Mouse (Mus musculus) heart, embryonic 15.5 days (tissue): Measurements from ENCODE around the gene Hapln2. TPM values are rescaled to one million over a fixed set of nuclear protein-coding genes. Genes with fewer than 3 reads are reported as not detected.
A peak's percentile ranks its signal among the peaks of the same experiment; 100 is the strongest.

ENCODE experiments used
- ATAC-seq: fragments of 200-750 bp; cut with Nextera tagmentation; replicated peaks from 2 replicates; pipeline ENCODE4 v1.8.0; 2017; ENCODE audit warnings: low read depth, moderate TSS enrichment; ENCODE audit not compliant: insufficient number of reproducible peaks, insufficient read depth, low FRiP score
- H3K27ac ChIP-seq: fragments of 300-500 bp; sonication (generic); 2 replicates; pipeline ENCODE4 v1.5.1; 2015; ENCODE audit warnings: mild to moderate bottlenecking, inconsistent platforms
- H3K27me3 ChIP-seq: fragments of 300-500 bp; sonication (generic); 2 replicates; pipeline ENCODE4 v1.6.1; 2015; ENCODE audit warnings: inconsistent platforms
- H3K36me3 ChIP-seq: fragments of 300-500 bp; sonication (generic); 2 replicates; pipeline ENCODE4 v1.6.1; 2015; ENCODE audit warnings: mild to moderate bottlenecking, inconsistent platforms
- H3K4me1 ChIP-seq: fragments of 300-500 bp; sonication (generic); replicated peaks from 2 replicates; pipeline ENCODE4 v1.6.1; 2015; ENCODE audit warnings: inconsistent platforms
- H3K4me2 ChIP-seq: fragments of 300-500 bp; sonication (generic); 2 replicates; pipeline ENCODE4 v1.6.1; 2015; ENCODE audit warnings: inconsistent platforms, mild to moderate bottlenecking, moderate library complexity
- H3K4me3 ChIP-seq: fragments of 300-500 bp; sonication (generic); 2 replicates; pipeline ENCODE4 v1.5.1; 2015; ENCODE audit warnings: mild to moderate bottlenecking, inconsistent platforms
- H3K9ac ChIP-seq: fragments of 300-500 bp; sonication (generic); 2 replicates; pipeline ENCODE4 v1.6.1; 2015; ENCODE audit warnings: mild to moderate bottlenecking, inconsistent platforms
- H3K9me3 ChIP-seq: fragments of 300-500 bp; sonication (generic); replicated peaks from 2 replicates; pipeline ENCODE4 v1.6.1; 2016; ENCODE audit warnings: inconsistent platforms
- WGBS: fragments of 180-500 bp; shearing (Covaris S2); methylation state at CpG from one replicate; pipeline ENCODE4 v1.1.7; 2015; ENCODE audit warnings: mixed read lengths; 5-methylcytosine and 5-hydroxymethylcytosine counted together
- polyA plus RNA-seq: library from polyadenylated mRNA; unstranded; fragments of >200 nt; fragmentation: Nextera tagmentation; extraction: Ambion mirVana; gene quantifications from 2 replicates; pipeline ENCODE4 v1.2.1, GENCODE M21; 2015

Gene Hapln2
- polyA plus RNA-seq, 1 experiment from 2014 or later: 0.15 TPM

- no peak for ATAC-seq
Measured at GRCm38 (mm10) chr3:87974381-87974987, 52.9 kb downstream of the Hapln2 start.

GRCm38 (mm10) chr3:87973593-87974380, 53.6 kb downstream of the Hapln2 start:
- Histone ChIP-seq H3K4me2 (peak overlapping the region; percentile 89), H3K36me3 (0 out of 2 replicates have a peak, but pooled peaks cover 2% of the 10 kb centered on the region), H3K9ac (peak overlapping the region; percentile 13; the same call in 1 of the 2 replicates), H3K9me3 (no peaks in the 10 kb centered on the region), H3K27me3 (peaks cover 15% of the 10 kb centered on the region), H3K4me1 (peaks cover 50% of the 10 kb centered on the region), H3K4me3 (peak overlapping the region; percentile 60), H3K27ac (peak overlapping the region; percentile 22; the same call in 1 of the 2 replicates)
- ATAC-seq: no peak
- 44% methylated on average over 14 of the region's 14 CpGs for whole genome bisulfite sequencing

More at GRCm38 (mm10) chr3:87974381-87974987, 52.9 kb downstream of the Hapln2 start:
- peak overlapping the region; percentile 89 for H3K4me2 ChIP-seq
- peak overlapping the region; percentile 13; the same call in 1 of the 2 replicates for H3K9ac ChIP-seq
- no peaks in the 10 kb centered on the region for H3K9me3 ChIP-seq
- no peak overlapping the region for H3K27ac ChIP-seq
- H3K4me1 ChIP-seq: peaks cover 51% of the 10 kb centered on the region
- H3K4me3 ChIP-seq: peak overlapping the region; percentile 60
- peaks cover 15% of the 10 kb centered on the region for H3K27me3 ChIP-seq
- H3K36me3 ChIP-seq: 0 out of 2 replicates have a peak, but pooled peaks cover 2% of the 10 kb centered on the region
- 42% methylated on average over 12 of the region's 12 CpGs for WGBS

GRCm38 (mm10) chr3:87972776-87973175, 54.6 kb downstream of the Hapln2 start:
- no peak for ATAC-seq
- WGBS: 36% methylated on average over 5 of the region's 5 CpGs
- Histone ChIP-seq H3K4me2 (peak overlapping the region; percentile 89), H3K4me1 (peaks cover 44% of the 10 kb centered on the region), H3K9ac (0 out of 2 replicates have a peak overlapping the region, but pooled peaks have one; percentile 63), H3K36me3 (0 out of 2 replicates have a peak, but pooled peaks cover 2% of the 10 kb centered on the region), H3K4me3 (peak overlapping the region; percentile 60), H3K27me3 (peaks cover 17% of the 10 kb centered on the region), H3K27ac (no peak overlapping the region), H3K9me3 (no peaks in the 10 kb centered on the region)

DNA sequence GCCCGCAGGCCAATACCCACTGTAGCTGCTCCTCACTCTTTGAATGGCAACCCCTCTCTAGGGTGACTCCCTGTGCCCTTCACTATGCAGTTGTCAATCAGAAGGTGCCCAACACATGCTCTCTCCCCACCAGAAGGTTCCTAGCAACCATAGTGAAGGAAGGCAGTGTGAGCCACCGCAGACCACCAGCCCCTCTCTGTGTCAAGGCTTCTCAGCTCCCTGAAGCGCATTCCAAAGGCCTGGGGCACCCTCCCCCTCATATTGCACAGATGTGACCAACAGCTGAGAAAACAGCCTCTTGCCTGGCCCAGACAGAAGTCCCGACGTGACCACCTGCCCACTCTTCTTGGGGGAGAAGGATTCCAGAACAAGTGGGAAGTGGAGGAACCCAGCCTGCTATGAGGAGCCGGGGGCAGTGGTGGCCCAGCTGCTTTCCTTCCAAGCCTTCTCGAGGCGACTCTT, 55.1 kb downstream of the Hapln2 start:
- H3K27ac ChIP-seq: no peak overlapping the region; the same call in 1 of the 2 replicates

More for the DNA sequence above, 55.1 kb downstream of the Hapln2 start:
- 0 out of 2 replicates have a peak, but pooled peaks cover 2% of the 10 kb centered on the region for H3K36me3 ChIP-seq
- H3K4me3 ChIP-seq: peak overlapping the region; percentile 60
- H3K27me3 ChIP-seq: peaks cover 18% of the 10 kb centered on the region
- no peak for ATAC-seq
- peak overlapping the region; percentile 89 for H3K4me2 ChIP-seq
- H3K9me3 ChIP-seq: no peaks in the 10 kb centered on the region
- peaks cover 44% of the 10 kb centered on the region for H3K4me1 ChIP-seq
- WGBS: 27% methylated on average over 8 of the region's 8 CpGs
- H3K9ac ChIP-seq: peak overlapping the region; percentile 63

Other genes starting within 250 kb of the Hapln2 start
- gene Ntrk1, start 232.4 kb downstream of the Hapln2 start, polyA plus RNA-seq: 0.40 and 4.9 TPM in 2 replicates
- 0.08 and 0.11 TPM in 2 replicates for gene Insrr, start 230.6 kb downstream of the Hapln2 start, polyA plus RNA-seq
- 17.4 and 25.4 TPM in 2 replicates for gene Pear1, start 203.3 kb downstream of the Hapln2 start, polyA plus RNA-seq
- gene Sh2d2a, start 180.8 kb downstream of the Hapln2 start, polyA plus RNA-seq: 0.37 and 3.8 TPM in 2 replicates
- 11.3 and 12.7 TPM in 2 replicates for gene Prcc, start 142.0 kb downstream of the Hapln2 start, polyA plus RNA-seq
- 134 and 161 TPM in 2 replicates for gene Hdgf, start 121.3 kb downstream of the Hapln2 start, polyA plus RNA-seq
- gene Mrpl24, start 108.1 kb downstream of the Hapln2 start, polyA plus RNA-seq: 59.2 and 60.6 TPM in 2 replicates
- gene Isg20l2, start 97.3 kb downstream of the Hapln2 start, polyA plus RNA-seq: 23.9 and 33.3 TPM in 2 replicates
- 12.2 and 17.4 TPM in 2 replicates for gene Rrnad1, start 96.9 kb downstream of the Hapln2 start, polyA plus RNA-seq
- gene Crabp2, start 78.9 kb downstream of the Hapln2 start, polyA plus RNA-seq: 4.1 and 20.1 TPM in 2 replicates
- gene Nes, start 56.5 kb downstream of the Hapln2 start, polyA plus RNA-seq: 14.8 and 16.1 TPM in 2 replicates
- 0.24 and 0.34 TPM in 2 replicates for gene Bcan, start 27.4 kb downstream of the Hapln2 start, polyA plus RNA-seq
- gene Gpatch4, start 15.5 kb upstream of the Hapln2 start, polyA plus RNA-seq: 15.4 and 20.6 TPM in 2 replicates
- gene Naxe, start 30.9 kb upstream of the Hapln2 start, polyA plus RNA-seq: 137 and 155 TPM in 2 replicates
- 0.32 TPM in 1 of 2 replicates, not detected in the other for gene Ttc24, start 50.7 kb upstream of the Hapln2 start, polyA plus RNA-seq
- gene Iqgap3, start 54.4 kb upstream of the Hapln2 start, polyA plus RNA-seq: 21.1 and 25.1 TPM in 2 replicates
- 35.4 and 43.2 TPM in 2 replicates for gene Mef2d, start 114.8 kb upstream of the Hapln2 start, polyA plus RNA-seq
- gene Rhbg, start 227.1 kb upstream of the Hapln2 start, polyA plus RNA-seq: 0.13 and 0.14 TPM in 2 replicates